In the genomic region with DNA sequence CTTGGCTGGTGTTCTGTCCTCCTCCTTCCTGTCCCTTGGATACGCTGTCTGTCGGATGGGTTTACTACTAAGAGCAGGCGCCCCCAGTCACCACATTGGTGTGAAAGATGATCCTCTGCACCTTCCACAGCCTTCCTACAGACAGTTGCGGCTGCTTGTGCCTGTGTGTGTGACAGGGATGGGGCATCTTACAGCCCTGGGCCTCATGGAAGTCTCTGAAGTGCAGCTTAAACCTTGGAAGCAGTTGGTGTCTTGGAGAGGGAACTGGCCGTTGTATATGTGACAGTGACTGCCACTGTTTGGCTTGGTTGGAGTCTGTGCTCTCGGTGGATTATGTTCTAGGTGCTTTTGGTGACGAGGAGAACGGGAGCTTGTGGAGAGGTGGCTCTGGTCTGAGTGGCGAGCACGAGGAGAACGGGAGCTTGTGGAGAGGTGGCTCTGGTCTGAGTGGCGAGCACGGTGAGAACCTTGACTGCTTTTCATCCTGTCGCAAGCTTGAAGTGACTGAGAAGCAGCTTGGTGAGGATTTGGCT, we compare ENCODE assay signal across 11 mouse cellular contexts. TPM values are rescaled to one million over a fixed set of nuclear protein-coding genes. Genes with fewer than 3 reads are reported as not detected.
DNase-seq lines count a peak whose midpoint lies in the region; ATAC-seq and TF ChIP-seq lines count a peak whose summit lies in the region.
"Had no signal": no experiment of that assay in that cellular context is flagged by ENCODE, and none has a peak within 500 bp of the region (broad histone marks: within the 10 kb centered on the region; RNA-seq: fewer than 3 reads in every experiment).

No protein-coding gene starts in this region.

- H3K4me3 ChIP-seq in limb, embryonic 11.5 days (ENCODE audit: low read depth, low read length), result no peak overlapping the region
- no peak overlapping the region for H3K4me3 ChIP-seq in limb, embryonic 10.5 days
- H3K4me3 ChIP-seq in forebrain, embryonic 14.5 days (ENCODE audit: low read depth, low read length), result no peak overlapping the region
- no peak overlapping the region for H3K4me3 ChIP-seq in hindbrain, postnatal 0 days (ENCODE audit: low read length)
- no peak overlapping the region for H3K4me3 ChIP-seq in myocyte

- TF ChIP-seq POLR2A in myocyte (IDR thresholded peaks at IDR 0.05; ENCODE audit: insufficient read length, low read depth), result peak; percentile 11

- no peaks in the 10 kb centered on the region for H3K27me3 ChIP-seq in limb, embryonic 11.5 days (ENCODE audit: control insufficient read depth, insufficient read depth, low read length)
- no peaks in the 10 kb centered on the region for H3K27me3 ChIP-seq in limb, embryonic 10.5 days (ENCODE audit: low read depth, poor library complexity, severe bottlenecking)
- no peaks in the 10 kb centered on the region for H3K27me3 ChIP-seq in forebrain, embryonic 14.5 days (replicated peaks; ENCODE audit: control insufficient read depth, insufficient read depth, low read length)
- no peaks in the 10 kb centered on the region for H3K27me3 ChIP-seq in hindbrain, postnatal 0 days (ENCODE audit: insufficient read depth, low read length)
- H3K27me3 ChIP-seq in myocyte (ENCODE audit: control insufficient read depth, insufficient read depth, insufficient read length), result no peaks in the 10 kb centered on the region

- no peak for DNase-seq in limb, embryonic 11.5 days (ENCODE audit: low spot score)
- DNase-seq in limb, embryonic 10.5 days (ENCODE audit: low spot score), result no peak
- no peak for DNase-seq in forebrain, embryonic 14.5 days (ENCODE audit: low spot score)
- no peak for DNase-seq in hindbrain, postnatal 0 days (ENCODE audit: low spot score)
- DNase-seq in urinary bladder, adult 18-20 months (ENCODE audit: low spot score in 2 of 2), result no peak
- DNase-seq in ovary, adult 18-20 months (ENCODE audit: low spot score), result no peak
- DNase-seq in left cerebral cortex, postnatal 4 days, result no peak
- DNase-seq: cerebellum, adult 11-12 months; gastrocnemius, postnatal 36 days had no signal

- no peak overlapping the region for H3ac ChIP-seq in myocyte (ENCODE audit: control insufficient read depth, insufficient read length)

- no peak for ATAC-seq in limb, embryonic 11.5 days (ENCODE audit: insufficient number of reproducible peaks, low FRiP score, low TSS enrichment, low read depth)
- ATAC-seq in forebrain, embryonic 14.5 days, result no peak
- no peak for ATAC-seq in hindbrain, postnatal 0 days

- intact Hi-C loops in left cerebral cortex, postnatal 4 days (cut with DNase I), result loop anchor here (5.0 kb wide), 1 partner anchor 61 kb away; no protein-coding TSS in a partner anchor

- H3K27ac ChIP-seq in limb, embryonic 11.5 days (replicated peaks; ENCODE audit: low read depth, low read length), result no peak overlapping the region
- H3K27ac ChIP-seq in limb, embryonic 10.5 days, result no peak overlapping the region
- 0 out of 2 replicates have a peak overlapping the region, but pooled peaks have one; percentile 50 for H3K27ac ChIP-seq in forebrain, embryonic 14.5 days (ENCODE audit: low read depth, low read length)
- H3K27ac ChIP-seq in hindbrain, postnatal 0 days, result 0 out of 2 replicates have a peak overlapping the region, but pooled peaks have one; percentile 48
- H3K27ac ChIP-seq: macrophage had no signal

- 43% methylated on average over 14 of the region's 14 CpGs for WGBS in limb, embryonic 11.5 days
- WGBS in limb, embryonic 10.5 days, result 45% methylated on average over 14 of the region's 14 CpGs
- WGBS in forebrain, embryonic 14.5 days, result 62% methylated on average over 14 of the region's 14 CpGs
- 45% methylated on average over 14 of the region's 14 CpGs for WGBS in hindbrain, postnatal 0 days

- peak overlapping the region; percentile 3; the same call in 1 of the 2 replicates for H3K9ac ChIP-seq in limb, embryonic 11.5 days (ENCODE audit: low read length)
- H3K9ac ChIP-seq in forebrain, embryonic 14.5 days (ENCODE audit: low read length), result peak overlapping the region; percentile 17
- no peak overlapping the region for H3K9ac ChIP-seq in hindbrain, postnatal 0 days (replicated peaks; ENCODE audit: low read length)

- no peak overlapping the region for H3K4me2 ChIP-seq in limb, embryonic 11.5 days (ENCODE audit: low read depth, severe bottlenecking)
- peak overlapping the region; percentile 91 for H3K4me2 ChIP-seq in forebrain, embryonic 14.5 days (ENCODE audit: low read length)
- H3K4me2 ChIP-seq in hindbrain, postnatal 0 days (ENCODE audit: low read depth, low read length), result peak overlapping the region; percentile 91
- peak overlapping the region; percentile 84 for H3K4me2 ChIP-seq in myocyte (ENCODE audit: low read depth)

- TF ChIP-seq CTCF in hindbrain, postnatal 0 days (IDR thresholded peaks at IDR 0.05; ENCODE audit: low read depth), result no peak

- H3K9me3 ChIP-seq in limb, embryonic 11.5 days (ENCODE audit: control insufficient read depth, low read length), result no peaks in the 10 kb centered on the region
- no peaks in the 10 kb centered on the region for H3K9me3 ChIP-seq in limb, embryonic 10.5 days (replicated peaks)
- no peaks in the 10 kb centered on the region for H3K9me3 ChIP-seq in forebrain, embryonic 14.5 days (replicated peaks; ENCODE audit: control insufficient read depth, low read length)
- H3K9me3 ChIP-seq in hindbrain, postnatal 0 days (ENCODE audit: low read length), result no peaks in the 10 kb centered on the region

- H3K4me1 ChIP-seq in limb, embryonic 11.5 days (ENCODE audit: control insufficient read depth, insufficient read depth, low read length), result peaks cover 54% of the 10 kb centered on the region
- H3K4me1 ChIP-seq in limb, embryonic 10.5 days, result peaks cover 80% of the 10 kb centered on the region
- peaks cover 67% of the 10 kb centered on the region for H3K4me1 ChIP-seq in forebrain, embryonic 14.5 days (ENCODE audit: control insufficient read depth, insufficient read depth, low read length)
- peaks cover 62% of the 10 kb centered on the region for H3K4me1 ChIP-seq in hindbrain, postnatal 0 days (ENCODE audit: insufficient read depth, low read length)

- no peaks in the 10 kb centered on the region for H3K36me3 ChIP-seq in limb, embryonic 11.5 days (ENCODE audit: control insufficient read depth, insufficient read depth, low read length)
- peaks cover 43% of the 10 kb centered on the region for H3K36me3 ChIP-seq in limb, embryonic 10.5 days
- H3K36me3 ChIP-seq in forebrain, embryonic 14.5 days (ENCODE audit: control insufficient read depth, insufficient read depth, low read length), result peaks cover 5% of the 10 kb centered on the region
- no peaks in the 10 kb centered on the region for H3K36me3 ChIP-seq in hindbrain, postnatal 0 days (ENCODE audit: insufficient read depth, low read length)
- no peaks in the 10 kb centered on the region for H3K36me3 ChIP-seq in myocyte (ENCODE audit: control insufficient read depth, insufficient read depth)

- peaks cover 87% of the 10 kb centered on the region for H3K79me2 ChIP-seq in myocyte (ENCODE audit: control insufficient read depth, insufficient read depth)

RNA-seq across cellular contexts. Expression of gene Ctdsp2, which starts 4.7 kb away (rescaled TPM):
- polyA plus RNA-seq in limb, embryonic 11.5 days (2014; fragmentation: Nextera tagmentation; extraction: Ambion mirVana), result 77.3 and 84.9 TPM in 2 replicates
- 45.9 and 59.0 TPM in 2 replicates for polyA plus RNA-seq in limb, embryonic 10.5 days (2016; fragmentation: Nextera tagmentation; extraction: Ambion mirVana)
- 30.2 and 34.5 TPM in 2 replicates for polyA plus RNA-seq in forebrain, embryonic 14.5 days (2014; fragmentation: Nextera tagmentation; extraction: Ambion mirVana)
- 64.5 and 64.7 TPM in 2 replicates for total RNA-seq in hindbrain, postnatal 0 days (2014; rRNA removed)
- polyA plus RNA-seq in hindbrain, postnatal 0 days (2015; fragmentation: Nextera tagmentation; extraction: Ambion mirVana), result 15.0 and 16.7 TPM in 2 replicates
- polyA plus RNA-seq in myocyte (2012; fragmentation: generic; extraction: Trizol), result 65.0 TPM
- total RNA-seq in left cerebral cortex, postnatal 4 days (2021), result 10 to 100 TPM; 57.6 to 61.4 TPM

RNA-seq across cellular contexts. Expression of gene Avil, which starts 17.2 kb away (rescaled TPM):
- polyA plus RNA-seq in limb, embryonic 11.5 days (2014; fragmentation: Nextera tagmentation; extraction: Ambion mirVana), result 0.07 and 0.16 TPM in 2 replicates
- polyA plus RNA-seq in limb, embryonic 10.5 days (2016; fragmentation: Nextera tagmentation; extraction: Ambion mirVana), result 0.05 and 0.06 TPM in 2 replicates
- polyA plus RNA-seq in forebrain, embryonic 14.5 days (2014; fragmentation: Nextera tagmentation; extraction: Ambion mirVana), result 0.07 and 0.70 TPM in 2 replicates
- total RNA-seq in hindbrain, postnatal 0 days (2014; rRNA removed), result 0.52 and 1.3 TPM in 2 replicates
- 0.98 and 1.4 TPM in 2 replicates for polyA plus RNA-seq in hindbrain, postnatal 0 days (2015; fragmentation: Nextera tagmentation; extraction: Ambion mirVana)
- polyA plus RNA-seq in myocyte (2012; fragmentation: generic; extraction: Trizol), result 33.3 TPM
- total RNA-seq in left cerebral cortex, postnatal 4 days (2021), result under 1 TPM; 0.12 to 0.16 TPM
- polyA plus RNA-seq: macrophage had no signal

RNA-seq across cellular contexts. Expression of gene Tsfm, which starts 47.4 kb away (rescaled TPM):
- 87.4 and 91.8 TPM in 2 replicates for polyA plus RNA-seq in limb, embryonic 11.5 days (2014; fragmentation: Nextera tagmentation; extraction: Ambion mirVana)
- 109 and 114 TPM in 2 replicates for polyA plus RNA-seq in limb, embryonic 10.5 days (2016; fragmentation: Nextera tagmentation; extraction: Ambion mirVana)
- polyA plus RNA-seq in forebrain, embryonic 14.5 days (2014; fragmentation: Nextera tagmentation; extraction: Ambion mirVana), result 64.4 and 65.4 TPM in 2 replicates
- 31.4 and 49.0 TPM in 2 replicates for total RNA-seq in hindbrain, postnatal 0 days (2014; rRNA removed)
- 62.4 and 62.7 TPM in 2 replicates for polyA plus RNA-seq in hindbrain, postnatal 0 days (2015; fragmentation: Nextera tagmentation; extraction: Ambion mirVana)
- 53.7 TPM for polyA plus RNA-seq in myocyte (2012; fragmentation: generic; extraction: Trizol)
- 10 to 100 TPM; 29.4 to 30.2 TPM for total RNA-seq in left cerebral cortex, postnatal 4 days (2021)

RNA-seq across cellular contexts. Expression of gene Mettl1, which starts 58.0 kb away (rescaled TPM):
- polyA plus RNA-seq in limb, embryonic 11.5 days (2014; fragmentation: Nextera tagmentation; extraction: Ambion mirVana), result 47.6 and 50.4 TPM in 2 replicates
- 60.2 and 64.6 TPM in 2 replicates for polyA plus RNA-seq in limb, embryonic 10.5 days (2016; fragmentation: Nextera tagmentation; extraction: Ambion mirVana)
- polyA plus RNA-seq in forebrain, embryonic 14.5 days (2014; fragmentation: Nextera tagmentation; extraction: Ambion mirVana), result 21.4 and 22.3 TPM in 2 replicates
- 9.3 and 10.0 TPM in 2 replicates for total RNA-seq in hindbrain, postnatal 0 days (2014; rRNA removed)
- 23.8 and 23.9 TPM in 2 replicates for polyA plus RNA-seq in hindbrain, postnatal 0 days (2015; fragmentation: Nextera tagmentation; extraction: Ambion mirVana)
- 17.2 TPM for polyA plus RNA-seq in myocyte (2012; fragmentation: generic; extraction: Trizol)
- 10 to 100 TPM; 13.8 to 14.9 TPM for total RNA-seq in left cerebral cortex, postnatal 4 days (2021)

RNA-seq across cellular contexts. Expression of gene Eef1akmt3, which starts 58.1 kb away (rescaled TPM):
- polyA plus RNA-seq in limb, embryonic 11.5 days (2014; fragmentation: Nextera tagmentation; extraction: Ambion mirVana), result 0.19 and 0.31 TPM in 2 replicates
- polyA plus RNA-seq in limb, embryonic 10.5 days (2016; fragmentation: Nextera tagmentation; extraction: Ambion mirVana), result 0.33 and 0.34 TPM in 2 replicates
- polyA plus RNA-seq in forebrain, embryonic 14.5 days (2014; fragmentation: Nextera tagmentation; extraction: Ambion mirVana), result 0.06 TPM in 1 of 2 replicates, not detected in the other
- total RNA-seq in hindbrain, postnatal 0 days (2014; rRNA removed), result 0.31 TPM in 1 of 2 replicates, not detected in the other
- 0.19 TPM in 2 replicates for polyA plus RNA-seq in hindbrain, postnatal 0 days (2015; fragmentation: Nextera tagmentation; extraction: Ambion mirVana)
- 0.11 TPM for polyA plus RNA-seq in myocyte (2012; fragmentation: generic; extraction: Trizol)
- total RNA-seq in left cerebral cortex, postnatal 4 days (2021), result under 1 TPM; 0.18 to 0.42 TPM
- polyA plus RNA-seq: macrophage had no signal

Comparison
In these comparisons a context has a peak if more than half of its experiments do, and no peak if none do; other contexts are left out.
1. H3K27ac ChIP-seq: peak in forebrain, embryonic 14.5 days (single experiment) and hindbrain, postnatal 0 days (single experiment); none in limb, embryonic 11.5 days (single experiment) and limb, embryonic 10.5 days (single experiment).
2. RNA of gene Avil, which starts 17.2 kb away (polyA plus RNA-seq): 33.3 TPM in myocyte (single experiment); 0.98 to 1.4 TPM in hindbrain, postnatal 0 days, 0.07 to 0.70 TPM in forebrain, embryonic 14.5 days, 0.07 to 0.16 TPM in limb, embryonic 11.5 days and 0.05 to 0.06 TPM in limb, embryonic 10.5 days; every median in the first group is over 10 times any median in the second.